Mouse (Mus musculus) urinary bladder, postnatal 4 days (tissue): ENCODE data around the gene Plin3.

Experiments
- DNase-seq, 2 experiments: peaks; one replicate each; pipeline ENCODE4 v3.0.0; 2021 to 2022; ENCODE audit warnings: low spot score in 2 of 2

Plin3 gene

DNA sequence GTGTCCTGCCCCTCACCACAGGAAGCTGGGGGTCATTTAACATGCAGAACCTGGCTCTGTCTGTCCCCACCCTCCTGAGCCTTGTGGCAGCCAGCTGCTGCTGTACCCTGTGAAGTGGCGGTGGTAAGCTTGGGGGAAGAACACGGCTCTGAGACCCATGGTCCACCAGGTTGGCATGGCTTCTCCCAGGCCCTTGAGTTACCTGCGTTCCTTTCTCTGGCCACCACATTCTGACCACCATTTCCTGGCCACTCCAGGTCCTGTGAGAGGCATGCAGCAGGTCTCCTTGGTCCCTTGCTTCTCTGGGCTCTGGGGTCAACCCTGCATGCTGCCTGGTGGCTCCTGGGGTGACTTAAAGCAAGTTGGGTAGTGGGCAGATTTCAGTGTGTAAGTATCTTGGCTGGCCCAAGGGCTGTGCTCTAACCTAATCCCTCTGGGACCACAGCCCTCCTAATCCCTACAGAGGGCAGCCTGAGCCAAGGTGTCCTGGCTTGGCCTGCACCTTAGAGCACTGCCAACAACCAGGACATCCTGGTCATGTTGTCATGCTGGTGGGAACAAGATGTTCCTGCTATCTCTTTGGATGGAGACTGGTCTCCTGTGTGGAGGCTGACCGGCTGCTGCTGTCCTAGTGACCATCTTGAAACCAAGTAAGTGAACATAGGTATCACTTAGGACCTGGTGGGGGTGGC lies at the start of gene Plin3:
Plin3 (minus strand) TSS at position 343 of the 692 bp plus-strand sequence.
- DNase-seq: no peak

DNA sequence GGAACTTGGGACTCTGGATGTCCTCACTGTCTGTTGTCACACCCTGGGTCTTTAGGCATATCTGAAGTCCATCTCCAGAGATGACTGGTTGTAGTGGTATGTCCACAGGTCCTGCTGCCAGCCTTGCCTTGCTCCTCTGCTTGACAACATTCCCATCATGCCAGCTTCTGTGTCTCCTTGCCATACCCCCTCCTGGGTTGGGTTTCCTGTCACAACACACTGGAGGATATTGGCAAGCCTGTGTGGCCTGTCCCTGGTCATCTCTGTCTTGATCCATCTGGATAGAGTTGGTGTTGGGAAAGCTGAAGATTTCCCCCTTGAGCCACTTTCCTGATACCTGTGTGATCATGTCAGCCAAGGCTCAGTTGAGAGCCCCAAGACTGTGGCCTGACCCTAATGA lies 48.0 kb upstream of the Plin3 start:
- DNase-seq: no peak

DNA sequence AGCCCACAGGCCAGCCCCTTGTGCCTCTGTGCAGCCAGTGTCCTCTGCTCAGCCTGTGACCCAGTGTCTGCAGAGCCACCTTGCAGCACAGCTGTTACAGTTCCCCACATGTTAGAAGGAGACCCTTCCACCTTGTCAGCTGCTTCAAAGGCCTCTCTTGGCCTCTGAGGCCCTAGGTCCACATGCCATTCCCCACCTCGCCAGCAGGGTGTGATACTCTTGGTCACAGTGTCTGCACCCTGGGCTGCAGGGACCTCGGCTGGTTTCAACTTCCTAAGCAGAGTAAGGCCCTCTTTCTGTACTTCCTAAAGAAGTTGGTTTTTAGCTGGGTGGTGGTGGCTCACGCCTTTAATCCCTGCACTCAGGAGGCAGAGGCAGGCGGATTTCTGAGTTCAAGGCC lies 46.2 kb upstream of the Plin3 start:
- DNase-seq: no peak

- DNase-seq: no peak
These were observed 45.1 kb upstream of the Plin3 start for GRCm38 (mm10) chr17:56337791-56338190.

- DNase-seq: peak in 1 of 2 experiments; percentile 52
These were observed 44.5 kb upstream of the Plin3 start for GRCm38 (mm10) chr17:56337190-56337589.

- DNase-seq: no peak
These were observed 40.3 kb upstream of the Plin3 start for GRCm38 (mm10) chr17:56332987-56333386.

GRCm38 (mm10) chr17:56331256-56331655 lies 38.6 kb upstream of the Plin3 start:
- DNase-seq: no peak

GRCm38 (mm10) chr17:56330345-56330744 lies 37.7 kb upstream of the Plin3 start:
- DNase-seq: no peak

- no peak for DNase-seq
These were observed 36.6 kb upstream of the Plin3 start for GRCm38 (mm10) chr17:56329267-56329666.

DNA sequence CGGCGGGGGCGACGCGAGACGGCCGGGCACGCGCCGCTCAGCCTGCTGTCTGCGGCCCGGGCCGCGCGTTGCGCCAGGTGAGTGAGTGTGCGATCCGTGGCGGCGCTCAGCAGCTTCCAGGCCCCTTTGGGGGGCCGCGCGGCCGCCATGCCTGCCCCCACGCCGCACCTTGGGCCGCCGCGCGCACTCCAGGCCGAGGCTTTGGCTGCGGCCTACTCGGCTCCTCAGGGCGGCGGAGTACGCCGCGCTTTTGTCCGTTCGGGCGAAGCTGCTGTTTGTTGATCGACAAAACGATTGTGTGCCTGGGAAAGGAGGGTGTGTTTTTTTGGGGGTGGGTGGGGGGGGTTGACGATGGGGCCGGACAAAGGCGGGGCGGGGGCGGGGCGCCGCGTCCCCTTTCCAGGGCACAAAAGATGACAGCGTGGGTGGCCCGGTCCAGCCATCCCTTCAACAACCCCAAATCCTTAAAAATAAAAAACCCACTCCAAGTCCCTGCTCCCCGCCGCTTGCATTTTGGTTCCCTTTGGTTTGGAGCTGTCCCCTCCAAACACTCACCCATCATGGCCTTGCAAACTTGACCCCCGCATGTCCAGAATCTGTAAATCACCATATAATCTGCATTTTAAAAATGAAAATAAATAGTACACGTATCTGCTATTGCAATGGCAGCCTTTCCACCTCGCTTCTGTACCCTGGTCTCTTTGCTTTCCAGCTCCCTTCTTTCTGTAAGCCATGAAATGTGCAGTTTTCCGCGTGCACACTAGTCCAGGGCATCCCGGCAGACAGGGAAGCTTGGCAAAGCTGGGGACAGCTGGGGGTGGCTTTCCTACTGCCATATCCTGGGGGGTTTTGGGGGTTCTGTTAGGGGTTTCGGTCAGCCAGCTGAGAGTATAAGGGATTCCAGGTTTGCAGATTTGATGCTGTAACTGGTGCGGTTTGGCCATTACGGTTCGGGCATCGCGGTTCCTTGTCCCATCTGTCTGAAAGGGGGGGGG lies 33.8 kb upstream of the Plin3 start:
- DNase-seq: no peak

GRCm38 (mm10) chr17:56325450-56326152 lies 32.9 kb upstream of the Plin3 start, which contains the start of gene Kdm4b:
TSS of gene Kdm4b (plus strand) at chr17:56326062.
- DNase-seq: peak; percentile 99 to 100

DNA sequence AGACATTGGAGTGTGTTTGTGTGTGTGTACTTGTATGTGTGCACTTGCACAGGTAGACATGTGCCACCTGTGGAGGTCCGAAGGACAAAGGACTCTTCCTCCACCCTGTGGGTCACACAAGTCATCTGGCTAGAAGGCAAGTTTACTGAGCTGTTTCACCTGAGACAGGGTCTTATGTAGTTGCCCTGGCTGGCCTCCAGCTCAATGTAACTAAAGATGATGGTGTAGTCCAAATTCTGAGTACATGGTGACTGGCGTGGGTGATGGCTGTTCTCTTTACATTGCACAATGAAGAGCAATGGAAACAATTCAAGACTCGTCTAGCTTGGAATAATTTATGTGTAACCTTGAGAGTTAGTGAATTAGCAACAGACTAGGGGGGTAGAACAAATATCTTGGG lies 31.7 kb upstream of the Plin3 start:
- no peak for DNase-seq

DNA sequence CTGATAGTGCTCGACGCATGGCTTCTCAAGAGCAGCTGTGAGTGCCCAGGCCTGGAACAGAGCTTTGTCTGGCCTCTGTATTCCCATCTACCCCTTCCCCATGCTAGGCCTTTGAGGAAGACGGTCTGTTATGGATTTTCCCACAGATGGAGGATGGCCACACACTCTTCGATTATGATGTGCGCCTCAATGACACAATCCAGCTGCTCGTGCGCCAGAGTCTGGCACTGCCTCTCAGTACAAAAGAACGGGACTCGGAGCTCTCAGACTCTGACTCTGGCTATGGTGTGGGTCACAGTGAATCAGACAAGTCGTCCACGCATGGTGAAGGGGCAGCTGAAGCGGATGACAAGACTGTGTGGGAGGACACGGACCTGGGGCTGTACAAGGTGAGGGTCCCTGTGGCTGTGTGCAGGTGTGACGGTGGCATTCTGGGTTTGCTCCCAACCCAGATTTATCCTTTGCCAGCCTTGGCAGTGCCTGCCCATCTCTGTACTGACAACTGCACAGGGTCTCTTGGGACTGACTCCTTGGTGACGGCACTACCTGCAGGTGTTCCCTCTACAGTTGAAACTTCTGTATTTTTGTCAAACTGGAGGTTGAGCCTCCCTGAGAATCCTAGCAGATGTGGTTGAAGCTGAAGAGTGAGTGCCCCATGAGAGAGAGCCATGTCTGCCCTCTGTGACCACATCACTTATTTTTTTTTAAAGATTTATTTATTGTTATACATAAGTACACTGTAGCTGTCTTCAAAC lies 16.7 kb upstream of the Plin3 start:
- DNase-seq: no peak

DNA sequence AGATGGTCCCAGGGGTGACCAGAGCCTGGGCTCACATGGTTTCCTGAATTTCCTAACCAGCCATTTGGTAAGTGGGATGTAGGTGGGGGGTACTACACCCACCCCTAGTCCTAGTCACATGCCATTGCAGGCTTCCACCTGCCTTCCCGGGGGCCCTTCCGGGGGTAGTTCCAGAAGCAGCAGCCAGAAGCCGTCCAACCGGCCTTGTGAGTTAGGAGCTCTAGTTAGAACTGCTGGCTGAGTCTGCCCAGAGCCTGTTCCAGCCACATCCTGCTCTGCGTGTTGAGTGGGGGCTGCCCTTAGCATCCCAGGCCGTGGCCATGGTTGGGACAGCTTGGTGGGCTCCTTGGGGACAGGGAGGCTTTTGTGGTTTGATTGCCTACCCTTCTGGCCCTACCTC lies 15.4 kb upstream of the Plin3 start:
- peak; percentile 59 to 65 for DNase-seq

GRCm38 (mm10) chr17:56305826-56306225 lies 13.2 kb upstream of the Plin3 start:
- no peak for DNase-seq

DNA sequence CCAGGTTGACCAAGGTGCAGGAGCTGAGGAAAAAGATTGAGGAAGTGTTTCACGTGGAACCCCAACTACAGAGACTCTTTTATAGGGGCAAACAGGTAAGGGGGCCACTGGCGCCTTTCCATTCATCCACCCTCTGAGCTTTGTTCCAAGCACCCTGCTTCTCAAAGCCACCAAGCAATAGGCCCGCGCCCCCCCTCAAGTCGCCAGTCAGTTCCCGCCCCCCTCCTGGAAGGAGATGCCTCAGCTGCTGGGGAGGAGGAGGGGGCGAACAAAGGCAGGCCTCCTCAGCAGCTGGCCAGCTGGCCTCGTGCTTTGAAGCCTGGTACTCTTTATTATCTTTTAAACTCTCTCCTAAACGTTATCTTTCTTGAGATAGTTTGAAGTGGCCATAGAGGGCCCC lies 12.5 kb upstream of the Plin3 start:
- DNase-seq: no peak

GRCm38 (mm10) chr17:56304718-56305117 lies 12.0 kb upstream of the Plin3 start:
- DNase-seq: no peak

DNA sequence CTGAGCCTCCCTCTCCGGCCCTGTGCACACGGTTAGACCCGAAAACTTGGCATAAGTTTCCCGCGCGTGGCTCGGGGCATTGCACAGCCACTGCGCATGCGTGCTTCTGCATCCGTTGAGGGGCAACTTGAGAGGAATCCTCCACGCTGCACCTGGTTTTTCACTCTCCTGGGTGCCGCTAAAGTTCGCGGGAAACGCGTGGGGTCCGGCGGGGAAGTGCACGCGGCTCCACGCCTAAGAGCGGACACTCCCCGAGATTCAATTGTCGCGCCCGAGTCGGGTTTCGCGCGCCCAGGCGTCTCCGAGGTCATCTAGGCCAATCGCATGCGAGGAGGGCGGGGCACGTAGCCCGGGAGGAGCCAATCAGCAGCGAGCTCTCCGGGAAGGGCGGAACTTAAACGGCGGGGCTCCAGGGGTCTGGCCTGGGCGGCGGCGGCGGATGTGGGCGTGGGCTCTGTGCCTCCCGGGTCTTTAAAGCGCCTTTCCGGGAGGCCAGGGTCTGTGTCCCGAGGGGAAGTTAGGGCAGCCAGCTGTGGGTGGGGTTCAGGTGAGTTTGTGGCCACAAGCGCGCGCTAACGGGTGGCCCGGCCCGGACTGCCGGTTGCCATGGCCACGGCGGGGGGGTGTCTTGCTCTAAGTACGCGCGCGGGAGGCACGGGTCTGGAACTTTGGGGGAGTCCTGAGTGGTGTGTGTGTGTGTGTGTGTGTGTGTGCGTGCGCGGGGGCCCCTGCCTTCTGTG lies 11.3 kb upstream of the Plin3 start:
- DNase-seq: peak; percentile 95 to 98

DNA sequence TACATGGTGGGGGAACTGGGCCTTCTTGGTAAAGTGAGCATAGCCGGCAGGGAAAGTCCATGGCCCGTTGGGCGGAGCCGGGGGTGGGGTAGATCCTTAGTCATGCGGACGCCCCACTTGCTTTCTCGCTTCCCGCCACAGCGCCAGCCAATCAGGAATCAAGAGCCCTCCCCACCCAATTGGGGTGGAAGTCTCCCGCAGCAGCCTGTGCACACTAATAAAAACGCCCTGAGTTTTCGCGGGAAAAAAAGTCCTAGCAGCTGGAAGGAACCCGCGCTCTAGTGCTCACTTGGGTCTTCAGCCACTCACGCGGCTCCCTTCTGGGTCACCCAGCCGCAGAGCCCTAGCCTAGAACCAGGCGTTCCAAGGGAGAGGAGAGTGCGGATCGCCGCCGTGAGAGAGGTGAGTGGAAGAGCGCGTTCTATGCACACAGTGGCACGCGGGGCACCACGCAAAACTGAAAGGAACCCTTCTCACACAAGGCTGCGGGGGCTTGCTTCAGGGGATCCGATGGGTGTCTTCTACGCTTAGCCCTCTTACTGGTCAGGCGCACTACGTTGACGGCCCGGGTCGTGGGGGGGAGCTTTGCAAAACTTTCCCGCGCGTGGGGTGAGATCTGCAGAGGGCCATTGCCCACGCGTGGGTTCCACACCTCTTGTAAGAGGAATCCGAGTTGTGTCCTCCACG lies 10.6 kb upstream of the Plin3 start, which contains the start of gene Uhrf1:
Uhrf1 (plus strand) TSS at position 162 of the 687 bp plus-strand sequence.
- peak; percentile 85 to 90 for DNase-seq
